9 mouse cellular contexts compared by ENCODE assay signal in the genomic region with DNA sequence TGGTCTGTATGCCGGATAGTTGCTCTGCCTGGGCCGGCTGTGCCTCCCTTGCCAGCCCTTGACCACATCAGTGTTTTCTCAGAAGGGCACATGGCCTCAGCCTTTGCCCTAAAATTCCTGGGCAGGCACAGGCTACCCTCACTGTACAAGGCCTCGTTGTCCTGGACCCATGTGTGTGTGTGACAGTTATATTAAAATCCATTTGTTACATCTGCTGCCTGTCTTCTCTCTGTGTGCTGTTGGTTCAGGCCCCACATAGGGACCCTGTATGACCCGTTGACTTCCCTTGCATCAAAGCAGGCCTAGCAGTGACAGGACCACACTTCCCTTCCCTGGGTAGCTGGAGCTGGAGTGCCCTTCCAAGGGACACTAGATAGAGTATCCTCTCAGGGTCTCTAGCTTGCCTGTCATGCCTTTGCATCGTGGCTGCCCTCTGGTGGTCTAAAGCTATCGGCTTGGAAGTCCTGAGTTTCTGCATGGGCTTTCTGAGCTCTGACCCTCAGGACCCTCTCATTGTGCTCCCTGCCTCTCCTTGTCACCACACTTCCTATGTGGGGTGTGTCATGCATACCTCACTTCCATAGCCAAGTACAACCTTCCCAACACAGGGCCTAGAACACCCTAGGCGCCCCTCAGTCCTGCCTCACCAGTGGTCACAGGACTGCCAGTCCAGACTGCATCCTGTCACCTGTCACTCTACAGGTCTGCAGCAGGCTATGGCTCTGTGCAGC. TPM values are rescaled to one million over a fixed set of nuclear protein-coding genes. Genes with fewer than 3 reads are reported as not detected.
DNase-seq lines count a peak whose midpoint lies in the region; ATAC-seq and TF ChIP-seq lines count a peak whose summit lies in the region.
"Had no signal": no experiment of that assay in that cellular context is flagged by ENCODE, and none has a peak within 500 bp of the region (broad histone marks: within the 10 kb centered on the region; RNA-seq: fewer than 3 reads in every experiment).

No protein-coding gene starts in this region.

- peak; percentile 37; the same call in 1 of the 2 replicates for ATAC-seq in kidney, embryonic 15.5 days (replicated peaks; ENCODE audit: low FRiP score)
- 0 out of 2 replicates have a peak, but pooled peaks have one; percentile 24 for ATAC-seq in intestine, embryonic 16.5 days
- ATAC-seq in midbrain, embryonic 11.5 days (ENCODE audit: low FRiP score) = peak; percentile 41; the same call in 1 of the 2 replicates

- DNase-seq in kidney, adult 9 months = no peak
- DNase-seq in ES-E14 (ENCODE audit: low read depth, low spot score) = peak; percentile 45
- peak; percentile 55 for DNase-seq in embryonic facial prominence, embryonic 10.5 days (ENCODE audit: low spot score)
- DNase-seq in midbrain, embryonic 11.5 days (ENCODE audit: low spot score, missing footprints) = peak; percentile 85
- peak; percentile 60 for DNase-seq in thymus, postnatal 14 days
- DNase-seq in adrenal gland, adult 8-10 months = no peak

- no peak overlapping the region for H3K27ac ChIP-seq in kidney, embryonic 15.5 days
- H3K27ac ChIP-seq in ES-E14 (ENCODE audit: insufficient read depth, low read depth, low read length, poor library complexity, severe bottlenecking) = no peak overlapping the region
- no peak overlapping the region for H3K27ac ChIP-seq in embryonic facial prominence, embryonic 10.5 days (replicated peaks)
- no peak overlapping the region for H3K27ac ChIP-seq in intestine, embryonic 16.5 days (ENCODE audit: low read length)
- H3K27ac ChIP-seq in midbrain, embryonic 11.5 days (ENCODE audit: low read depth, low read length) = no peak overlapping the region

- 0 out of 2 replicates have a peak, but pooled peaks cover 3% of the 10 kb centered on the region for H3K4me1 ChIP-seq in kidney, embryonic 15.5 days
- no peaks in the 10 kb centered on the region for H3K4me1 ChIP-seq in ES-E14 (ENCODE audit: control insufficient read depth in 2 of 2, insufficient read depth in 2 of 2, low read length in 2 of 2, poor library complexity in 1 of 2)
- peaks cover 4% of the 10 kb centered on the region; the same call in 1 of the 2 replicates for H3K4me1 ChIP-seq in embryonic facial prominence, embryonic 10.5 days
- no peaks in the 10 kb centered on the region for H3K4me1 ChIP-seq in intestine, embryonic 16.5 days (ENCODE audit: control insufficient read depth, insufficient read depth, low read length)
- H3K4me1 ChIP-seq in midbrain, embryonic 11.5 days (ENCODE audit: control insufficient read depth, insufficient read depth, low read length) = no peaks in the 10 kb centered on the region

- H3K36me3 ChIP-seq in kidney, embryonic 15.5 days = peaks cover 39% of the 10 kb centered on the region
- peaks cover 3% of the 10 kb centered on the region; the same call in 1 of the 2 replicates for H3K36me3 ChIP-seq in ES-E14 (ENCODE audit: control insufficient read depth, insufficient read depth, low read length, poor library complexity, severe bottlenecking)
- H3K36me3 ChIP-seq in embryonic facial prominence, embryonic 10.5 days (replicated peaks) = peaks cover 34% of the 10 kb centered on the region
- peaks cover 4% of the 10 kb centered on the region; the same call in 1 of the 2 replicates for H3K36me3 ChIP-seq in intestine, embryonic 16.5 days (ENCODE audit: control insufficient read depth, insufficient read depth, low read length)
- H3K36me3 ChIP-seq in midbrain, embryonic 11.5 days (ENCODE audit: control insufficient read depth, insufficient read depth, low read length) = peaks cover 2% of the 10 kb centered on the region; the same call in 1 of the 2 replicates

- H3K4me2 ChIP-seq in kidney, embryonic 15.5 days = no peak overlapping the region
- no peak overlapping the region for H3K4me2 ChIP-seq in intestine, embryonic 16.5 days (ENCODE audit: low read depth, low read length)
- no peak overlapping the region for H3K4me2 ChIP-seq in midbrain, embryonic 11.5 days

- no peak overlapping the region for H3K4me3 ChIP-seq in kidney, embryonic 15.5 days (replicated peaks)
- H3K4me3 ChIP-seq in ES-E14 (ENCODE audit: insufficient read depth in 1 of 2, low read depth in 1 of 2, low read length in 2 of 2, poor library complexity in 1 of 2, severe bottlenecking in 1 of 2) = no peak overlapping the region
- H3K4me3 ChIP-seq in embryonic facial prominence, embryonic 10.5 days = no peak overlapping the region
- H3K4me3 ChIP-seq in intestine, embryonic 16.5 days (ENCODE audit: low read length) = no peak overlapping the region
- no peak overlapping the region for H3K4me3 ChIP-seq in midbrain, embryonic 11.5 days (ENCODE audit: low read depth, low read length)

- WGBS in kidney, embryonic 15.5 days = 58% methylated on average over 7 of the region's 7 CpGs
- WGBS in embryonic facial prominence, embryonic 10.5 days = 54% methylated on average over 7 of the region's 7 CpGs
- 51% methylated on average over 7 of the region's 7 CpGs for WGBS in intestine, embryonic 16.5 days
- WGBS in midbrain, embryonic 11.5 days = 60% methylated on average over 7 of the region's 7 CpGs

- H3K9me3 ChIP-seq in kidney, embryonic 15.5 days (replicated peaks) = no peaks in the 10 kb centered on the region
- H3K9me3 ChIP-seq in ES-E14 (ENCODE audit: control insufficient read depth, insufficient read depth, low read depth, low read length) = no peaks in the 10 kb centered on the region
- no peaks in the 10 kb centered on the region for H3K9me3 ChIP-seq in embryonic facial prominence, embryonic 10.5 days
- no peaks in the 10 kb centered on the region for H3K9me3 ChIP-seq in intestine, embryonic 16.5 days (ENCODE audit: control insufficient read depth, low read length)
- H3K9me3 ChIP-seq in midbrain, embryonic 11.5 days (ENCODE audit: control insufficient read depth, low read length) = no peaks in the 10 kb centered on the region

- no peak overlapping the region for H3K9ac ChIP-seq in kidney, embryonic 15.5 days
- no peak overlapping the region for H3K9ac ChIP-seq in ES-E14 (ENCODE audit: insufficient read depth, low read depth, low read length, poor library complexity, severe bottlenecking)
- no peak overlapping the region for H3K9ac ChIP-seq in intestine, embryonic 16.5 days (ENCODE audit: low read depth, low read length)
- no peak overlapping the region for H3K9ac ChIP-seq in midbrain, embryonic 11.5 days (ENCODE audit: low read length)

- H3K27me3 ChIP-seq in kidney, embryonic 15.5 days = no peaks in the 10 kb centered on the region
- H3K27me3 ChIP-seq in embryonic facial prominence, embryonic 10.5 days (replicated peaks; ENCODE audit: low read depth, poor library complexity, severe bottlenecking) = no peaks in the 10 kb centered on the region
- no peaks in the 10 kb centered on the region for H3K27me3 ChIP-seq in intestine, embryonic 16.5 days (replicated peaks; ENCODE audit: control insufficient read depth, insufficient read depth, low read length)
- H3K27me3 ChIP-seq in midbrain, embryonic 11.5 days (ENCODE audit: control insufficient read depth, insufficient read depth, low read length) = no peaks in the 10 kb centered on the region

- in situ Hi-C loops in ES-E14 (cut with MboI; ENCODE audit: low sequenced_read_pairs in 2 of 2, unreplicated experiment in 2 of 2) = no loop called here

TF ChIP-seq in ES-E14, 5 proteins besides CTCF, POLR2A, EP300 and RAD21:
- TF ChIP-seq ZNF384 (IDR thresholded peaks at IDR 0.05; ENCODE audit: low read depth, low read length) (no peak), ZC3H11A (IDR thresholded peaks at IDR 0.05; ENCODE audit: borderline replicate concordance, low read depth, low read length) (peak; percentile 71; the same call in 1 of the 2 replicates)

RNA-seq across cellular contexts. Expression of a gene that starts 17.5 kb away (rescaled TPM):
- 123 and 138 TPM in 2 replicates for polyA plus RNA-seq in kidney, embryonic 15.5 days (2015; fragmentation: Nextera tagmentation; extraction: Ambion mirVana)
- 15.9 and 21.2 TPM in 2 replicates for total RNA-seq in ES-E14 (2012; rRNA removed)
- 139 and 144 TPM in 2 replicates for polyA plus RNA-seq in embryonic facial prominence, embryonic 10.5 days (2016; fragmentation: Nextera tagmentation; extraction: Ambion mirVana)
- polyA plus RNA-seq in intestine, embryonic 16.5 days (2015; fragmentation: Nextera tagmentation; extraction: Ambion mirVana) = 105 and 106 TPM in 2 replicates
- 170 and 173 TPM in 2 replicates for polyA plus RNA-seq in midbrain, embryonic 11.5 days (2014; fragmentation: Nextera tagmentation; extraction: Ambion mirVana)
- total RNA-seq in adrenal gland, adult 8-10 months (2022) = 10 to 100 TPM; 51.1 to 67.6 (median 57.4) TPM

RNA-seq across cellular contexts. Expression of a gene that starts 37.8 kb away (rescaled TPM):
- polyA plus RNA-seq in kidney, embryonic 15.5 days (2015; fragmentation: Nextera tagmentation; extraction: Ambion mirVana) = 73.0 and 74.0 TPM in 2 replicates
- 28.2 and 41.6 TPM in 2 replicates for total RNA-seq in ES-E14 (2012; rRNA removed)
- 77.6 and 82.4 TPM in 2 replicates for polyA plus RNA-seq in embryonic facial prominence, embryonic 10.5 days (2016; fragmentation: Nextera tagmentation; extraction: Ambion mirVana)
- 71.7 and 76.3 TPM in 2 replicates for polyA plus RNA-seq in intestine, embryonic 16.5 days (2015; fragmentation: Nextera tagmentation; extraction: Ambion mirVana)
- 73.1 and 77.8 TPM in 2 replicates for polyA plus RNA-seq in midbrain, embryonic 11.5 days (2014; fragmentation: Nextera tagmentation; extraction: Ambion mirVana)
- 10 to 100 TPM; 57.8 to 69.3 (median 65.2) TPM for total RNA-seq in adrenal gland, adult 8-10 months (2022)

RNA-seq across cellular contexts. Expression of a gene that starts 43.9 kb away (rescaled TPM):
- not detected in 2 replicates for polyA plus RNA-seq in kidney, embryonic 15.5 days (2015; fragmentation: Nextera tagmentation; extraction: Ambion mirVana)
- not detected in 2 replicates for total RNA-seq in ES-E14 (2012; rRNA removed)
- polyA plus RNA-seq in embryonic facial prominence, embryonic 10.5 days (2016; fragmentation: Nextera tagmentation; extraction: Ambion mirVana) = not detected in 2 replicates
- not detected in 2 replicates for polyA plus RNA-seq in intestine, embryonic 16.5 days (2015; fragmentation: Nextera tagmentation; extraction: Ambion mirVana)
- polyA plus RNA-seq in midbrain, embryonic 11.5 days (2014; fragmentation: Nextera tagmentation; extraction: Ambion mirVana) = not detected in 2 replicates
- not detected for total RNA-seq in adrenal gland, adult 8-10 months (2022)
- total RNA-seq: layer of hippocampus, adult 18-20 months had no signal

RNA-seq across cellular contexts. Expression of a gene that starts 44.7 kb away (rescaled TPM):
- polyA plus RNA-seq in kidney, embryonic 15.5 days (2015; fragmentation: Nextera tagmentation; extraction: Ambion mirVana) = not detected in 2 replicates
- 0.31 and 0.37 TPM in 2 replicates for total RNA-seq in ES-E14 (2012; rRNA removed)
- polyA plus RNA-seq in embryonic facial prominence, embryonic 10.5 days (2016; fragmentation: Nextera tagmentation; extraction: Ambion mirVana) = not detected in 2 replicates
- polyA plus RNA-seq in intestine, embryonic 16.5 days (2015; fragmentation: Nextera tagmentation; extraction: Ambion mirVana) = not detected in 2 replicates
- not detected in 2 replicates for polyA plus RNA-seq in midbrain, embryonic 11.5 days (2014; fragmentation: Nextera tagmentation; extraction: Ambion mirVana)
- total RNA-seq in adrenal gland, adult 8-10 months (2022) = under 1 TPM in 1 of 4 experiments, not detected in 3; 0.20 TPM

RNA-seq across cellular contexts. Expression of a gene that starts 47.7 kb away (rescaled TPM):
- polyA plus RNA-seq in kidney, embryonic 15.5 days (2015; fragmentation: Nextera tagmentation; extraction: Ambion mirVana) = 29.0 and 30.3 TPM in 2 replicates
- total RNA-seq in ES-E14 (2012; rRNA removed) = 13.0 and 21.2 TPM in 2 replicates
- 31.3 and 36.9 TPM in 2 replicates for polyA plus RNA-seq in embryonic facial prominence, embryonic 10.5 days (2016; fragmentation: Nextera tagmentation; extraction: Ambion mirVana)
- polyA plus RNA-seq in intestine, embryonic 16.5 days (2015; fragmentation: Nextera tagmentation; extraction: Ambion mirVana) = 14.3 and 18.9 TPM in 2 replicates
- 39.3 and 42.3 TPM in 2 replicates for polyA plus RNA-seq in midbrain, embryonic 11.5 days (2014; fragmentation: Nextera tagmentation; extraction: Ambion mirVana)
- 1 to 10 TPM; 4.5 to 9.5 (median 7.9) TPM for total RNA-seq in adrenal gland, adult 8-10 months (2022)

Comparison
In these comparisons a context has a peak if more than half of its experiments do, and no peak if none do; other contexts are left out.
1. DNase-seq: peak in ES-E14 (single experiment), embryonic facial prominence, embryonic 10.5 days (single experiment), midbrain, embryonic 11.5 days (single experiment) and thymus, postnatal 14 days (single experiment); none in kidney, adult 9 months (single experiment) and adrenal gland, adult 8-10 months (single experiment).
2. Peak in every context shown above with its lines, with median percentiles within 50 percentile points of each other: ATAC-seq.